Mouse (Mus musculus): ENCODE data around the gene Sbsn.

Gene Sbsn

DNA sequence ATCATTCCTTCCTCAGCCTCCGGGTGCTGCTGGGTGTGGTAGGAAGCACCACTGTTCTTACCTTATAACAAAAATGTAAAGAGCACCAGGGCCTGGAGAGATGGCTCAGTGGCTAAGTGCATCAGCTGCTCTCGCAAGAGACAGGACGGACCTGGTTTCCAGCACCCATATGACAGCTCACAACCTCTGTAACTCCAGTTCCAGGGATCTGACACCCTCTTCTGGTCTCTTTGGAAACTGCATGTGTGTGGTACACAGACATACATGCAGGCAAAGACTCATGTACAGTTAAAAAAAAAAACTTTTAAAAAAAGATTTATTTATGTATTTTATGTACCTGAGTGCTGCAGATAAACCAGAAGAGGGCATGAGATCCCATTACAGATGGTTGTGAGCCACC, 52.0 kb downstream of the Sbsn start:
- DNase-seq (ENCODE audit: extremely low spot score, low read depth, low spot score) = no peak

GRCm38 (mm10) chr7:30804026-30804715, 52.9 kb downstream of the Sbsn start:
- no peak for DNase-seq (ENCODE audit: extremely low spot score, low read depth, low spot score)

Measured in hindlimb bud, embryonic 11.5 days (tissue).